Comparison of ENCODE assay signal across 16 mouse cellular contexts in the genomic region with DNA sequence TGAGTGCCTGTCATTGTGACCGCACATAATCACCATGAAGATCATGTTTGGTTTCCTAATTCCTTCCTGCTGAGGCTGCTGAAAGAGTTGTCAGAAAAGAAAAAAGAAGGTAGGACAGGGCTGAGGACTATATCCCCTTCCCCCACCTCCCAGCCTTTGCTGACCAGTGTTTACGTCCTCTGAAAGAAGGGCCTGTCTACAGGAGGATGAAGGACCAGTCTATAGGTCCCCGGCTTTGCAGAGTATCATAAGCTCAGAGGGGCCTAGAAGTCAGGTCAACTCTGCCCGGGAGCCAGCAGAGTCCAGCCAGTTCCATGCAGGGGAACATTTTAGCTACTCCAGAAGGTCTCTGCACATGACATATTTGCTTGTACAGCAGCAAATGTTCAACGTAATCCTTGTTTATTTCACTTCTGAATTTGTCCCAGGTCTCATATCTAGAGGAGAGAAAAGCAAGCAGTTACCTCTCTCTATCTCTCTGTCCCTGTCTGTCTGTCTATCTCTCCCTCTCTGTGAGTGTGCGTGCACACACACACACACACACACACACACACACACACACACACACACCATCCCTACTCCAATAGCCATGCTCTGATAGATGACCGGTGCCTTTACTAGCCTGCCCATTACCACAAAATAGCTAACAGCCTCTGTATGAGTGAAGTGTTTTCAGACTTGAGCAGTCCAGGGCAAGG. TPM values are rescaled to one million over a fixed set of nuclear protein-coding genes. Genes with fewer than 3 reads are reported as not detected.
DNase-seq lines count a peak whose midpoint lies in the region; ATAC-seq lines count a peak whose summit lies in the region.
"Had no signal": no experiment of that assay in that cellular context is flagged by ENCODE, and none has a peak within 500 bp of the region (broad histone marks: within the 10 kb centered on the region; RNA-seq: fewer than 3 reads in every experiment).

No protein-coding gene starts in this region.

- H3K4me2 ChIP-seq in hindbrain, embryonic 11.5 days (replicated peaks; ENCODE audit: low read depth, low read length) = no peak overlapping the region
- H3K4me2 ChIP-seq in hindbrain, embryonic 16.5 days (ENCODE audit: low read length) = no peak overlapping the region
- H3K4me2 ChIP-seq in liver, embryonic 15.5 days = peak overlapping the region; percentile 73
- no peak overlapping the region for H3K4me2 ChIP-seq in forebrain, embryonic 14.5 days (ENCODE audit: low read length)
- H3K4me2 ChIP-seq: embryonic facial prominence, embryonic 15.5 days; heart, embryonic 15.5 days had no signal

- no peak overlapping the region for H3K9ac ChIP-seq in hindbrain, embryonic 11.5 days (ENCODE audit: low read depth, low read length)
- H3K9ac ChIP-seq in hindbrain, embryonic 16.5 days (ENCODE audit: low read depth, low read length) = no peak overlapping the region
- H3K9ac ChIP-seq in liver, embryonic 15.5 days = peak overlapping the region; percentile 49
- H3K9ac ChIP-seq in forebrain, embryonic 14.5 days (ENCODE audit: low read length) = no peak overlapping the region
- H3K9ac ChIP-seq: embryonic facial prominence, embryonic 15.5 days; heart, embryonic 15.5 days had no signal

- H3K4me1 ChIP-seq in hindbrain, embryonic 11.5 days (replicated peaks; ENCODE audit: control insufficient read depth, insufficient read depth, low read length) = peaks cover 15% of the 10 kb centered on the region
- H3K4me1 ChIP-seq in hindbrain, embryonic 16.5 days (ENCODE audit: control insufficient read depth, insufficient read depth, low read depth, low read length) = peaks cover 12% of the 10 kb centered on the region
- H3K4me1 ChIP-seq in embryonic facial prominence, embryonic 10.5 days = peaks cover 37% of the 10 kb centered on the region
- H3K4me1 ChIP-seq in liver, embryonic 15.5 days (replicated peaks) = peaks cover 96% of the 10 kb centered on the region
- H3K4me1 ChIP-seq in forebrain, embryonic 14.5 days (ENCODE audit: control insufficient read depth, insufficient read depth, low read length) = peaks cover 6% of the 10 kb centered on the region; the same call in 1 of the 2 replicates

- no peaks in the 10 kb centered on the region for H3K27me3 ChIP-seq in hindbrain, embryonic 11.5 days (ENCODE audit: control insufficient read depth, insufficient read depth, low read length)
- H3K27me3 ChIP-seq in hindbrain, embryonic 16.5 days (replicated peaks; ENCODE audit: control insufficient read depth, insufficient read depth, low read length) = no peaks in the 10 kb centered on the region
- no peaks in the 10 kb centered on the region for H3K27me3 ChIP-seq in embryonic facial prominence, embryonic 10.5 days (replicated peaks; ENCODE audit: low read depth, poor library complexity, severe bottlenecking)
- no peaks in the 10 kb centered on the region for H3K27me3 ChIP-seq in liver, embryonic 15.5 days
- no peaks in the 10 kb centered on the region for H3K27me3 ChIP-seq in forebrain, embryonic 14.5 days (replicated peaks; ENCODE audit: control insufficient read depth, insufficient read depth, low read length)
- H3K27me3 ChIP-seq: embryonic facial prominence, embryonic 15.5 days; heart, embryonic 15.5 days had no signal

- no peak overlapping the region for H3K4me3 ChIP-seq in hindbrain, embryonic 11.5 days (ENCODE audit: low read depth, low read length)
- no peak overlapping the region for H3K4me3 ChIP-seq in hindbrain, embryonic 16.5 days (ENCODE audit: low read length)
- no peak overlapping the region for H3K4me3 ChIP-seq in embryonic facial prominence, embryonic 10.5 days
- peak overlapping the region; percentile 33 for H3K4me3 ChIP-seq in liver, embryonic 15.5 days (replicated peaks)
- H3K4me3 ChIP-seq in forebrain, embryonic 14.5 days (ENCODE audit: low read depth, low read length) = no peak overlapping the region
- H3K4me3 ChIP-seq: embryonic facial prominence, embryonic 15.5 days; heart, embryonic 15.5 days had no signal

- peak overlapping the region; percentile 60; the same call in 1 of the 2 replicates for H3K27ac ChIP-seq in hindbrain, embryonic 11.5 days (ENCODE audit: low read depth, low read length)
- H3K27ac ChIP-seq in hindbrain, embryonic 16.5 days (ENCODE audit: low read depth, low read length) = no peak overlapping the region
- H3K27ac ChIP-seq in embryonic facial prominence, embryonic 10.5 days (replicated peaks) = peak overlapping the region; percentile 37
- H3K27ac ChIP-seq in liver, embryonic 15.5 days (replicated peaks) = peak overlapping the region; percentile 96
- H3K27ac ChIP-seq in forebrain, embryonic 14.5 days (ENCODE audit: low read depth, low read length) = no peak overlapping the region
- H3K27ac ChIP-seq: embryonic facial prominence, embryonic 15.5 days; heart, embryonic 15.5 days had no signal

- no peak for DNase-seq in hindbrain, embryonic 11.5 days (ENCODE audit: low spot score)
- DNase-seq in c-Kit-negative CD71-positive TER-119-positive erythroid progenitor cells, embryonic 14.5 days (ENCODE audit: low read depth, low spot score) = peak; percentile 45
- no peak for DNase-seq in embryonic facial prominence, embryonic 10.5 days (ENCODE audit: low spot score)
- no peak for DNase-seq in adrenal gland, postnatal 4 days (ENCODE audit: low spot score in 2 of 2)
- no peak for DNase-seq in forebrain, embryonic 14.5 days (ENCODE audit: low spot score)
- DNase-seq: adrenal gland, adult 8-10 months; cerebellum, adult 18-20 months; left cerebral cortex, postnatal 4 days; thymus, adult 18-20 months had no signal

- no peaks in the 10 kb centered on the region for H3K36me3 ChIP-seq in hindbrain, embryonic 11.5 days (ENCODE audit: control insufficient read depth, insufficient read depth, low read length)
- H3K36me3 ChIP-seq in hindbrain, embryonic 16.5 days (ENCODE audit: control insufficient read depth, insufficient read depth, low read length) = no peaks in the 10 kb centered on the region
- H3K36me3 ChIP-seq in embryonic facial prominence, embryonic 10.5 days (replicated peaks) = no peaks in the 10 kb centered on the region
- no peaks in the 10 kb centered on the region for H3K36me3 ChIP-seq in liver, embryonic 15.5 days (replicated peaks)
- no peaks in the 10 kb centered on the region for H3K36me3 ChIP-seq in forebrain, embryonic 14.5 days (ENCODE audit: control insufficient read depth, insufficient read depth, low read length)
- H3K36me3 ChIP-seq: embryonic facial prominence, embryonic 15.5 days; heart, embryonic 15.5 days had no signal

- H3K9me3 ChIP-seq in hindbrain, embryonic 11.5 days (ENCODE audit: control insufficient read depth, low read length) = no peaks in the 10 kb centered on the region
- no peaks in the 10 kb centered on the region for H3K9me3 ChIP-seq in hindbrain, embryonic 16.5 days (ENCODE audit: control insufficient read depth, low read length)
- H3K9me3 ChIP-seq in embryonic facial prominence, embryonic 10.5 days = no peaks in the 10 kb centered on the region
- no peaks in the 10 kb centered on the region for H3K9me3 ChIP-seq in liver, embryonic 15.5 days (replicated peaks)
- H3K9me3 ChIP-seq in forebrain, embryonic 14.5 days (replicated peaks; ENCODE audit: control insufficient read depth, low read length) = no peaks in the 10 kb centered on the region
- H3K9me3 ChIP-seq: embryonic facial prominence, embryonic 15.5 days; heart, embryonic 15.5 days had no signal

- 52% methylated on average over 7 of the region's 7 CpGs for WGBS in hindbrain, embryonic 11.5 days
- 44% methylated on average over 7 of the region's 7 CpGs for WGBS in hindbrain, embryonic 16.5 days
- 65% methylated on average over 7 of the region's 7 CpGs for WGBS in embryonic facial prominence, embryonic 10.5 days
- WGBS in liver, embryonic 15.5 days (ENCODE audit: insufficient replicate concordance) = 20% methylated on average over 7 of the region's 7 CpGs
- 68% methylated on average over 7 of the region's 7 CpGs for WGBS in forebrain, embryonic 14.5 days

- peak; percentile 43; the same call in 1 of the 2 replicates for ATAC-seq in hindbrain, embryonic 11.5 days (ENCODE audit: low FRiP score)
- no peak for ATAC-seq in hindbrain, embryonic 16.5 days
- peak; percentile 62 for ATAC-seq in liver, embryonic 15.5 days (ENCODE audit: insufficient read depth)
- no peak; the same call in 1 of the 2 replicates for ATAC-seq in forebrain, embryonic 14.5 days
- ATAC-seq in granulocyte monocyte progenitor cell, adult 5-6 weeks (replicated peaks; ENCODE audit: poor library complexity, severe bottlenecking) = no peak
- ATAC-seq: intestine, postnatal 0 days; lung, postnatal 0 days had no signal

RNA-seq across cellular contexts. Expression of a gene that starts 31.0 kb away (rescaled TPM):
- 12.1 and 13.9 TPM in 2 replicates for polyA plus RNA-seq in hindbrain, embryonic 11.5 days (2014; fragmentation: Nextera tagmentation; extraction: Ambion mirVana)
- 11.6 and 15.6 TPM in 2 replicates for polyA plus RNA-seq in hindbrain, embryonic 16.5 days (2015; fragmentation: Nextera tagmentation; extraction: Ambion mirVana)
- 5.9 and 6.2 TPM in 2 replicates for polyA plus RNA-seq in embryonic facial prominence, embryonic 10.5 days (2016; fragmentation: Nextera tagmentation; extraction: Ambion mirVana)
- polyA plus RNA-seq in liver, embryonic 15.5 days (2015; fragmentation: Nextera tagmentation; extraction: Ambion mirVana) = 10.5 and 10.8 TPM in 2 replicates
- 10 to 100 TPM; 26.8 to 27.9 TPM for total RNA-seq in adrenal gland, postnatal 4 days (2021)
- polyA plus RNA-seq in forebrain, embryonic 14.5 days (2014; fragmentation: Nextera tagmentation; extraction: Ambion mirVana) = 13.7 and 13.9 TPM in 2 replicates
- 20.1 and 20.8 TPM in 2 replicates for total RNA-seq in granulocyte monocyte progenitor cell, adult 5-6 weeks (2014; fragmentation: Nextera tagmentation)
- 11.3 and 12.4 TPM in 2 replicates for total RNA-seq in granulocyte monocyte progenitor cell, adult 5-6 weeks (2017)

Comparison
In these comparisons a context has a peak if more than half of its experiments do, and no peak if none do; other contexts are left out.
1. ATAC-seq: peak in hindbrain, embryonic 11.5 days (single experiment) and liver, embryonic 15.5 days (single experiment); none in hindbrain, embryonic 16.5 days (single experiment), forebrain, embryonic 14.5 days (single experiment) and granulocyte monocyte progenitor cell, adult 5-6 weeks (single experiment).
2. H3K27ac ChIP-seq: peak in hindbrain, embryonic 11.5 days (single experiment), embryonic facial prominence, embryonic 10.5 days (single experiment) and liver, embryonic 15.5 days (single experiment); none in hindbrain, embryonic 16.5 days (single experiment) and forebrain, embryonic 14.5 days (single experiment).